Mouse (Mus musculus): ENCODE results near the gene Lyrm9.

Lyrm9 gene

DNA sequence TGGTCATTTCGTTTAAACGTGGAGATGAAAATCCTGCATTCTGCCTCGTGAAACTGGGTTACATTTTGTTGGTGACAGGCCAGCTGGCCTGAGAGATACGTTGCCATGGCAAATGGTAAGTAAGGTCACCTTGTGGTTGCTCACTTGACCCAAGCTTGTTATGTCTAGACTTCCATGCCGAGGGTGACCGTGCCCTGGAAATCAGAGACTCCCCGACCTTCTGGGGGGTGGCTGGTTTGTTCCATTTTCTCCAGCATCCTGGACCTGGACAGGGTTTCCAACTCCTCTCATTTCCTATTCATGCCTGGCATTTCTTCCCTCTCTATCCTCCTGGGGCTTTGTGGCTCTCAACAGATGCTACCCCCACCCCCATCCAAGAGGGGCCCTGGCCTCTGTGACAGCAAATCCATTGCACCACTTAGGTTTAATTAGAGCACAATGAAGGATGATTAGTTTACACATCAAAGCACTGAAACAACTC, 11.9 kb upstream of the Lyrm9 start:
- no peak for DNase-seq (ENCODE audit: low read depth, low spot score)

DNA sequence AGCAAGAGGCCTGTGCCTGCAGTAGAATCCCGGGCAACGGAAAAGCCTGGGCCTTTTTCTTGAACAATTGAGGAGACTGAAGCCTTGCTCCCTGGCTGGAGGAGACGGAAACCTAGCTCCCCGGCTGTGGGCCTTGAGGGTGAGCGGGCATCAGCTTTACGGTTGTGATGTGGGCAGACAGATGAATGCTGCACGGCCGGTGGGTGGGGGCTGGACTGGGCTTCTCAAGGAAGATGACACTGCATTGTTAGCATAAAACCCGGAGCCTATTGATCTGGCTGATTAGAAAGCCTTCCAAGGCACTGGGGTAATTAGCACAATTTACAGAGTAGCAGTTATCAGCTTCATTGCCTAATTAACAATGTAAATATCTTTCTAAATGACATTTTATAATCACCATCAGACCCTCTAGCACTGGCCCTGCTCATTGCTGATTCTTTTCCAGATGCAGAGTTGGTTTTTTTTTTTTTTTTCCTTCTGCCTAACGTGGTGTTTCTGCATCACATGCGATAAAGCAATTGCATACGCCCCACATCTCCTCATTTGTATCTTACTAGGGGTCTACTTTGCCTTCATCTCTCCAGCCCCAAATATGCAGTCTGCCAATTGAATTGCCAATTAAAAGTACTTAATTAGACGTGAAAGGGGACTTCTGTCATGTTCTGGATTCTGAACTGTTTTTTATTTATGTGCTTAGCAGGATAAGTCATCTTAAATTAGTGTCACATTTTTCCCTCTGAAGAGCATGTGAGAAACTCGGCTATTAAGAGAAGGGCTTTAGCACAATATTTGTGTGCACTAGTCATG, 10.2 kb upstream of the Lyrm9 start:
- DNase-seq (ENCODE audit: low read depth, low spot score) = no peak

DNA sequence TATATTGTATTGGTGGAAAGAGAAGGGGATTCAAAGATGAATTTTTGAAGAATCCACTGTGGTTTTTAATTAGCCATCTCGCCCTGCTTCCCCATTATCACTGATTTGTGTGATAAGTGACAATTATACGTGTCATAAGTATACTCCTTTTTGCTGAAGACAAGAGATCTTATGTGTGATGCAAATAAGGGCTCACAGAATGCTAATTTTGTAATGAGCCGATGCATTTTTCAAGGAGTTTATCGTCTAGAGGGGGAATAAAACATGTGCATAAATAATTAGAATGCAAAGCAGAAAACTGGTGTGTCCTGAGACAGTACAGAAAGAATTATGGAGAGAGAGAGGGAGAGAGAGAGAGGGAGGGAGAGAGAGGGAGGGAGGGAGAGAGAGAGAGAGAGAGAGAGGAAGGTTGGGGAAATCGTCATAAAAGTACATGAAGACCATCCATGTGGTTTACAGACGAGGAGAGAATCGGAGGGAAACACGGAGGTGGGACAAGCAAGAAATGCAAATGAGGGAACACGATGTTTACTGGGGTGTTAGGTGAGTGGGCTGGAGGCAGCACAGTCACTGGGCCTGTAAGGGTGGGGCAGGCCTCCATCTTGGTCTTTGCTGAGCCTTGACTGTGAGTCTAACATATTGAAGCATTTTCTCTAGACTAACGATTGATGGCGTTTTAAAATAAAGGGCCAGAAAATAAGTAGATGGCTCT, 8.9 kb upstream of the Lyrm9 start:
- DNase-seq (ENCODE audit: low read depth, low spot score) = no peak

DNA sequence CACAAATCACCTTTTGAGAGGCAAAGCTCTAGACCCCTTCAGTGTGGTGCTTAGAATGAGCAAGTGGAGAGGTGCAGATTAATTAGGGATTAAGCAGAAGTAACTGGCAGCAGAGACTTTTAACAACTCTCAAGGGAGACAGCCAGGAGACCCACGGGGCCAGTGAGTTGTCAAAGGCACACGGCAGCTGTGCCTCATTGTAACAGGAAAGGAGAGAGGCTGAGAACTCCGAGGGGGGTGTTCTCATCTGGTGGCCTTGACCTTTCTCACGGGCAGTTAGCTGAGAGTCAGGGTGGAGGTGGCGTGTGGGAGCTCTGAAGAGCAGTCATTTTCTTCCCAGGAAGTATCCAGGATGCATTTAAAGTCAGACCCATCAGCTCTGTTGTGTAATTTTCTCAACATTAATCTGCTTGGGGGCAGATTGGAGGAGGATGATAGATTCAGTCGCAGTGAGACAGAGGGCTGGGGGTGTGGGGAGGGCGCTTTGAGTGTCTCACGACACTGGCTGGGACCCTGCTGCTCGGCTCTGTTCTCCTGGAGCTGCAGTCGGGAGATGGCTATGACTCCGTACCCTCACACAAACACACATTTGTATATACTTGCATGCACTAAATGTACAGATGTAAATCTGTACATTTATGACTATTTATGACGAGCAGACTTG, 5.9 kb upstream of the Lyrm9 start:
- DNase-seq (ENCODE audit: low read depth, low spot score) = no peak

DNA sequence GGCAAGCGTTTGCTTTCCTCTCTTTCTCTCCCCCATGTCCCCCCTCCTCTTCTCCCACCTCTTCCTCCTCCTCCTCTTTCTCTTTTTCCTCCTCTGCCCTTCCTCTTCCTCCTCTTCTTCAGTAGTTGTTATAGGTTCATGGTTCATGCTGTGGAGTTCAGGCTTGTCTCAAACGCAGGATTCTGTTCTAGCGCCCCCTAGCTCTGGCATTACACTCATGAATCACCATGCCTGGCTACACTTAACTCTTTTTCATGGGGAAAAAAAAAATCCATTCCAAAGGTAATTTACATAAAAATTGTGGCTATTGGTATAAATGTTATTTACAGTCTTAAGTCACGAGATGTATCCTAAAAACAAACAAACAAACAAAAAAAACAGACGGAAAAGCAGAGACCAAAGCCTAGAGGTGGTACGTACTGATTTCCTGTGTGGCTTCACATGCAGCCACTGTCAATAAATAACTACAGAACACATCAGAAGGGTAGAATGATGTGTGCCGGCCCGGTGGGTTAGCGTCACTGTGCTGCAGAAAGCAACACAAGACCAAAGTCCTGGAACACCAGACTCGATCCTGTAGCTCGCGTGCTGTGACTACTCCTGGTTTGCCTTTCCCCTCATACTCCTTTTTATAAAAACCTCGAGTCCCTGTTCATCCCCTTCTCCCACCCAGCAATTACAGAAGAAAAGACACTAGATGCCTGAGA, 3.4 kb upstream of the Lyrm9 start:
- no peak for DNase-seq (ENCODE audit: low read depth, low spot score)

DNA sequence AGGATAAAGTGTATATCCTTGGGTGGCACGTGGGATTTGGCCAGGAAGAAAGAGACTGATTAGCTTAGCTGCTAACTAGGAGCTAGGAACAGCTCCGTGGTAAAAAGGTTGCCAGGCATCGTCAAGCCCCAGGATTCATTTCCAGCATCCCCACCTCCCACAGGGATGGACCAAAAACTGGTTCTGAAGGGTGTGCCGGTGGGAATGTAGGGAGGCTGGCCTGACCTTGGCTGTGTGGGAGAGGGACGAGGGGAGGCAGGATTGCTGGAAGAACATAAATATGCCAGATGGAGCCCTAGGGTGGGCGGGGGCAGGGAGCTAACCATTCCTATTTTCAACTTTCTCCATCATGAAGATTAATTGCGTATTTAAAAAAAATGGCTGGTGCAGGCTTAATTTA, 1.2 kb downstream of the Lyrm9 start:
- no peak for DNase-seq (ENCODE audit: low read depth, low spot score)

DNA sequence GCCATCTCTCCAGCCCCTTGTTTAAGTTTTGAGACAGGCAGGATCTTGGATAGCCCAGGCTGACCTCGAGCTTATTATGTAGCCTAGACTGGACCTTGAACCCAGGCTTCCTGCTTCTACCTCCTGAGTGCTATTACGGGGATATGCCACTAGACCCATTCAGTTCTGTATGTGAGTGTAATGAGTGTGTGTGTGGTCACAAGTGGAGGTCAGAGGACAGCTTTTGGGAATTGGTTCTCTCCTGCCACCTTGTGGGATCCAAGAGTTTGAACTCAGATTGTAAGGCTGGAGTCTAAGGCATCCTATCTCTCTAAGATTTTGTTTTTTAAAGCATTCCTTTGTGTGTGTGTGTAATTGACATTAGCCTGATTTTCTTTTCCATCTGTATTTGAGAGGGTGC, 2.0 kb downstream of the Lyrm9 start:
- DNase-seq (ENCODE audit: low read depth, low spot score) = no peak

DNA sequence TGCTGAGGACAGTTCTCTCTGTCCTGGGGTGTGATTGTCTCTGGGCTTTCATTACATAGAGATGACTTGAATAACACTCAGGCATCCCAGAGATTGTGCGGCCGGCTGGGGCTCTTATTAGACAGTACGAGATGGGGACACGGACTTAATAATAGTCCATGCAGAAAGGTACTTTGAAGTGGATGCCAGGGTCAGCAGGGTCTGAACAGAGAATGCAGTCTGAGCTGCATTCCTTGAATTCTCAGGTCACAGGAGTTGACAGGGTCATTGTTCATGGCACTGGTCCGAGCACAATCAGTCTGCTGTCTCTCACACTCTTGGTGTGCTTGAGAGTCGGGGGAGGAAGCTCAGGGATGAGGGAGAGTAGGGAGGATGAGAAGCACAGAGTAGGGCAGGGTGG, 3.0 kb downstream of the Lyrm9 start:
- DNase-seq (ENCODE audit: low read depth, low spot score) = no peak

DNA sequence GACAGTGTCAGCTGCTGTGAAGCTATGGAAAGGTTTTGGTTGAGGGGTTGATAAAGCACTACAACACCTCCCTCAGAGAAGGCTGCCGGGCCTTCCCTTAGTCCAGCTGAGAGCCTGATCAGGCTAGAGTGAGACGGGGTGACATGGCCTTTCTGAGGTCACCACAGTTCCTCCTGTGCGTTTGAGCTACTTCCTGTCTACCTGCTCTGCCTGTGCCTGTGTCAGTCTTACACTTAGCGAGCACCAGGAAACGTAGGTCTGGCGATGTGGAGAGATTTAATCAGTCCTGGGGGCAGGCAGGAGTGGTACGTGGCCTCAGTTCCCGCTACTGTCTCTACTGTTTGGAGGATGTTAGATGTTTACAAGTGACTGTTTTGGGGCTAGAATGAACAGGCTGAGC, 3.8 kb downstream of the Lyrm9 start:
- no peak for DNase-seq (ENCODE audit: low read depth, low spot score)

DNA sequence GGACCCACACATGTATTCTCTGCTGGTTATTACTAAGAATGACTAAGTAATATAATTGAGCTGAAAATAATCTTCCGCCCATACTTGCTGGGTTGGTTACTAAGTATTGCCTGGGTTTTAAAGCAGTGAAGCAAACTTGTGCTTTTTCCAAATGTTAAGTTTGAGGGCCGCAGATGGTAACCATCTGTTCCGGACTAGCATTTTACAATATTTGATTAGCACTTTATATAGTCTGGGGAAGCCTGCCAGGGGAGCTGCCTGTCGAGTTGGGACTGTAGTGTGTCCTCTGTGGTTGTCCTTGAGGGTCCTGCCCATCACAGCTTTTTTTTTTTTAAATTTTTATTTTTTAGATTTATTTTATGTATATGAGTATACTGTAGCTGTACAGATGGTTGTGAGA, 5.3 kb downstream of the Lyrm9 start:
- no peak for DNase-seq (ENCODE audit: low read depth, low spot score)

DNA sequence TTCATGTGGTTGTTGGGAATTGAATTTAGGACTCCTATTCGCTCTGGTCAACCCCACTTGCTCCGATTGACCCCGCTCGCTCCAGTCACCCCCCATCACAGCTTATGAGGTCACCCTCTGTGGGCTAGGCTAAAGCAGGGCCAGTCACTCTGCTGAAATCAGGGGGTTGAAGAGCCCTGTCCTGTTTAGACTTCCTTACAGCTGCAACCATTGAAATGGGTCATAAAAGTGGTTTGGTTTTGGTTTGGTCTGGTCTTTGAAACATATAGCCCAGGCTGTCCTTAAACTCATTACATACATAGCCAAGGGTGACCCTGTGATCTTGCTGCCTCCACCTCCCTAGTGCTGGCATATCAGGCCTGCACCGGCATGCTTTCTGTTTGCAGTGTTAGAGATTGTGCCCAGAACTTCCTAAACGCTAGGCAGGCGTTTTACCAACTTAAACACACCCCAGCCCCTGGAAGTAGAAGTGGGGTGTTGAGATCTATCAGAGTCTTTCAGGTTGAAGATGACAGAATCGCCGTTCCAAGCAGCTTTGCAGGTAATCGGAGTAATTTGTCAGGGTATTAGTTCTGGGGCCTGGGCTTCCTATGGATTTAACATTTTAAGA, 5.8 kb downstream of the Lyrm9 start:
- DNase-seq (ENCODE audit: low read depth, low spot score) = no peak

DNA sequence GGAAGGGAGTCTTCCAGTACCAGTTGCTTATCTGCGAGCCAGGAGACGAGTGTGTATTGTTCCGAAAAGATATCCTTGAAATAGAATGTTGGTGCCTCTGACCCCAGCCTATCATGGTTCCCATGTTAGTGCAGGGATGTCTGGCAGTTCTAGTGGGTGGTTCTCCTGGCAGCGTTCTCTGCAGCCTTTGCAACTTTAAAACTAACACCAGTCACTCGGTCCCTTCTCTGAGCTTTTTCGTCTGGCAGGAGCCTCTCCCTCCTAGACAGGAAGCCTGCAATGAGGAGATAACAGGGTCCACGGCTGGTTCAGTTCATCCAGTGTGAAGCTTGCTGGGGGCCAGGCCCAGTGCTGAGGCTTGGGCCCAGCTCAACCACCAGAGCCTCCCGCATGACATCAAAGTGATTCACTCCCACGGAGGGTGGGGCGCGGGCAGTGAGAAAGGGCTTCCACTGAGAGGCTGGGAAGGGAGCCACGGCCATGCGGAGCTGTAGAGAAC, 6.5 kb downstream of the Lyrm9 start:
- DNase-seq (ENCODE audit: low read depth, low spot score) = no peak

DNA sequence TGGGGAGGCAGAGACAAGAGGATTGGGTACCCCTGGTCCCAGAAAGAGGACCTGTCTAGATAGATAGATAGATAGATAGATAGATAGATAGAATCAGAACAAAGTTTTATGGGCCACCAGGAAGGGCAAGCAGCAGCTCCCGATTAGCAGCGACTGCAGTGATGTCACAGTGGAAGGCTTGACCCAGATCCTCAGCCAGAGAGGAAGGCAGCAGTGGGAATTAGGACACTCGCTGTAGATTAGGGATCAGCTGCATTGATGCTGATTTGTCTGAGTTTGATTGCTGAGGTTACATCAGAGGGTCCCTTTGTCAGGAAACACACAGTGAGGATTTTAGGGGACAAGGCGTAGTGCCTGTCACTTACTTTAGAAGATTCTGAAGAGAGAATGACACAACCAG, 10.1 kb downstream of the Lyrm9 start:
- no peak for DNase-seq (ENCODE audit: low read depth, low spot score)

DNA sequence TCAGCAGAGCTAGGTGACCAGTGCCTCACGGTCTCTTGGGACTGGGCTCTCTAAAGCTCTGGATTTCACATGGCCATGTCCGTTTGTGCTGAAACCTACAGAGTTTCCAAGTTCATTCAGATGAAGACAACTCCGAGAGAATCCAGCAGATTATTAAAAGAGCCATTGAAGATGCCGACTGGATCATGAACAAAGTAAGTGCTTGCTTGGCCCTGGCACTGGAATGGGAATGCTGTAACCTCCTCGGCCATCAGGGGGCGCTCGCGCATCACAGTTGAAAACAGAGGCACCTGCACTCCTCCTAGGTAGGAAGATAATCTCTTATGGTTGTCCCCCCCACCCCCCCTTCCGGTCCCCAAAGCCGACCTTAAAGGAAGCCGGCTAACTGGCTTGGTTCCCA, 11.6 kb downstream of the Lyrm9 start:
- no peak for DNase-seq (ENCODE audit: low read depth, low spot score)

DNA sequence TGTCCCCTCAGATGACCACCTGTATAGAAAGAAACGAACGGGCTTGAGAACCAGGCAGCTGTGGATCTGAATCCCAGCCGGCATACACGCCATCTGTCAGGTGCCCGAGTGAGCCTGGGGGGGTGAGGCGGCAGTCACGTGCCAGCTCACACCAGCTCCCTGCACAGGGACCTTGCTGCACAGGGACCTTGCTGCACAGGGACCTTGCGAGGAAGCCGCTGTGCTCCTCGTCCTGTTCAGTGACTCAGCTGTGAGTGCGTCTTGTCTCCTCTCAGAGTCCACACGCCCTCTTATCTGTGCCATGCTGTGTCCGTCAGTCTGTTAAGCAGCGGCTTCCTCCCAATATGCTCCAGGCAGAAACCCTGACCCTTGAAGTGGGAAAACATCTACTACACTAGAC, 13.1 kb downstream of the Lyrm9 start:
- no peak for DNase-seq (ENCODE audit: low read depth, low spot score)

DNA sequence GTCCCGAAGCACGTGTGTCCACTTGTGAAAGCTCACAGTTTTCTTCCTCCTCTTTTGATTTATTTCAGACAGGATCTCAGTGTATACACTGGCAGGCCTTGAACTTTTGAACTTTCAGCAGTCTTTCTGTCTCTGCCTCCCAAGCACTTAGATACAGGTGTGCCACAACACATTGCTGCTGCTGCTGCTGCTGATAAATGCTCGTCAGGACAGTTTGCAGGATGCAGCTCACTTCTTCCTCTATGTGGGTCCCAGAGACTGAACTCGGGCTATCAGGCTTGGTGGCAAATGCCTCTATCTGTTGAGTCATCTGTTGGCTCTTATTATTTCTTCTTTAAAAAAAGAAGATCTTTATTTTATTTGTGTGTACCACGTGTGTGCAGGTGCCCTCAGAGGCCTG, 13.8 kb downstream of the Lyrm9 start:
- DNase-seq (ENCODE audit: low read depth, low spot score) = no peak

DNA sequence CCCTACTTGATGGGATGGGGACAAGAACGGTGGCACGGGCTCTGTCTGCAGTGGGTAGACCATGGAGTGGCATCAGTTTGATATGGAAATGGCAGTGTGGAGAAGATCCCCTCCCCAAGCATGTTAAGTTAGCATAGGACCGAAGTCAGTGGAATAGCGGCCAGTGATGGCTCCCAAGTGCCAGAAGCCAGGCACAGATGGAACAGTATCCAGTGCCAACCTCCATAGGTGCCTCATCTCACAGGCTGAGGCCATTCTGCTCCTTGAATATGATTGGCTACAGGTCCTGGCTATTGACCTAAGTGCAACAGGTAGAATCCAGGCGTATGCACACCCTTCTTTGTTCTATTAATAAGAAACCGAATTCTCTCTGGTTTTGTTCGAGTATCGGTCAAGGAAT, 15.6 kb downstream of the Lyrm9 start:
- DNase-seq (ENCODE audit: low read depth, low spot score) = no peak

DNA sequence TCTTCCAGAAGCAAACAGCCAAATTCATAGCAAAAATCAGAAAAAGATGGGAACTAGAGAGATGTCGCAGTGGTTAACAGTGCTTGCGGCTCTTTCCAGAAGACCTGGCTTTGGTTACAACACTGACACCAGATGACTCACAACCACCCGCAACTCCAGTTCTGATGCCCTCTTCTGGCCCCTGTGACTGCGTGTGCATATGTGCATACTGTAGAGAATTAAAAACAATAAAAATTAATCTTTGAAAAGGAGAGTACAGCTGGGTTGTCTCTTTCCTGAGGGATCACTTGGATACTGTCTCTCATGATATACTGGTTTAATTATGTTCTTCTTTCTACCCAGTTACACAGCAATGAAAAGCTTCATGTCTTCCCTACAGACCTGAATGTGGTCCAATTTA, 20.2 kb downstream of the Lyrm9 start:
- no peak for DNase-seq (ENCODE audit: low read depth, low spot score)

DNA sequence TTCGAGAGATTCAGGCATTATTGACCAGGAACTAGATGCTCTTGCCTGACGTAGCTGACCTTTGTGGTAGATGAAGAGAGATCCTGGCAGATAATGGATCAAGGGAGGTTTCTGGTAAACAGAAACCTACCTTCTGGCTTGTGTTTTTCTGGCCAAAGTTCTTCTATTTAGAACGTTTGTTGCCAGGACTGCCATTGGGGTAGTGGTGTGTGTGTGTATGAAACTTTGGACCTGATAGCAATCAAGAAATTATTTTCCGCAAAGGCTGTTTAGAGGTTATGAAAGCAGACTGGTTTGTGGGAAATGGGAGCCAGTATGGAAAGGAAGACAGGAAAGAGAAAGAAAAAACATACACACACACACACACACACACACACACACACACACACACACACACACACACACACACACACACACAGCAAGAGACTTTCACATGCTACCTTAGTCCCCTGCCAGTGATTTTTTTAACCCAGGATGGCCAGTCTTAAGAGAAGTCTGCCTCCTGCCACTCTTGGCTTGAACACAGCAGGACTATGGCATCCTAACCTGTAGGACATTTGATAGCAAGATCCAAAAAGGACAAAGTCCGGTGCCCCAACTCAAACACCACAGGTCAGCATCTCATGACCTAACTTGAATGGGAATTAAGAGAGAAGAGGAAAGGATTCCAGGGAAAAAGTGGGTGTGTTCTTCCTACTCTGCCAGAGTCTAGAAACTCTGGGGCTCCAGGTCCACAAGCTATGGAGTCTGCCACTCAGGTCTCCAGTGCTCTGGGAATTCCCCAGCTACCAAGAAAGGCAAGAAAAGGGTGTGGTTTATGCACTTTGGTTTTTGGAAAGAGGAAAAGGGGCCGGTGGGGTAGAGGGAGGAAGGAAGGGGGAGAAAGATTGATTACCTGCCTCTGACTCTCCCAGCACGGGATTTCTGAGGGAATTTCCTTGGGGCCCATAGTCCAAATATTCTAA, 21.8 kb downstream of the Lyrm9 start:
- no peak for DNase-seq (ENCODE audit: low read depth, low spot score)

DNA sequence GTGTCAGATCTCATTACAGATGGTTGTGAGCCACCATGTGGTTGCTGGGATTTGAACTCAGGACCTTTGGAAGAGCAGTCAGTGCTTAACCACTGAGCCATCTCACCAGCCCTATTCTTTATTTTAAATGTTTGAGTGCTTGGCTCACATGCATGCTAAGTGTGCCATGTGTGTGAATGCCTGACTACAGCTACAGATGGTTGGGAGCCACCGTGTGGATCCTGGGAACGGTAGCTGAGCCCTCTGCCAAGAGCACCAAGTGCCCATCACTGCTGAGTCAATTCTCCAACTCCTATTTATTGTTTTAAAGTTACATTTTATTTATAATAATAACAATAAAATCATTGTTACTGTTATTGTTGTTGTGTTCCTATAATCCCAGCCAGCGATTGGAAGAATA, 23.5 kb downstream of the Lyrm9 start:
- no peak for DNase-seq (ENCODE audit: low read depth, low spot score)
